ENCODE assay signal across 21 mouse cellular contexts in genomic region chr9:120214978-120215495, GRCm38 (mm10).
DNase-seq lines count a peak whose midpoint lies in the region; ATAC-seq lines count a peak whose summit lies in the region.
"Had no signal": no experiment of that assay in that cellular context is flagged by ENCODE, and none has a peak within 500 bp of the region (broad histone marks: within the 10 kb centered on the region; RNA-seq: fewer than 3 reads in every experiment).

No protein-coding gene starts in this region.

- WGBS in heart, embryonic 15.5 days = 56% methylated on average over 11 of the region's 11 CpGs
- whole genome bisulfite sequencing in heart, embryonic 11.5 days (ENCODE audit: insufficient replicate concordance) = 75% methylated on average over 11 of the region's 11 CpGs

- no peak overlapping the region for H3K9ac ChIP-seq in heart, embryonic 15.5 days
- H3K9ac ChIP-seq in heart, embryonic 11.5 days (ENCODE audit: low read depth, low read length) = no peak overlapping the region
- H3K9ac ChIP-seq: forebrain, embryonic 13.5 days; forebrain, postnatal 0 days; hindbrain, embryonic 15.5 days; kidney, embryonic 15.5 days had no signal

- H3K4me2 ChIP-seq in heart, embryonic 15.5 days = 0 out of 2 replicates have a peak overlapping the region, but pooled peaks have one; percentile 7
- H3K4me2 ChIP-seq in heart, embryonic 11.5 days = no peak overlapping the region
- H3K4me2 ChIP-seq: forebrain, embryonic 13.5 days; hindbrain, embryonic 15.5 days; kidney, embryonic 15.5 days had no signal

- H3K27me3 ChIP-seq in heart, embryonic 15.5 days = no peaks in the 10 kb centered on the region
- no peaks in the 10 kb centered on the region for H3K27me3 ChIP-seq in heart, embryonic 11.5 days (ENCODE audit: control insufficient read depth, insufficient read depth, low read length)
- H3K27me3 ChIP-seq: forebrain, embryonic 13.5 days; hindbrain, embryonic 15.5 days; kidney, embryonic 15.5 days had no signal

- peak; percentile 28 for DNase-seq in kidney, adult 9 months
- DNase-seq in kidney, postnatal 25 days = no peak
- DNase-seq in left cerebral cortex, adult 18-20 months (ENCODE audit: low spot score in 2 of 2) = no peak
- DNase-seq: adrenal gland, postnatal 14 days; cerebellum, adult 18-20 months; cerebellum, adult 9-11 months; cerebellum, postnatal 36 days; forebrain, postnatal 0 days; gastrocnemius, adult 2 months; gastrocnemius, postnatal 25 days; kidney, adult 18-20 months had no signal

- peak overlapping the region; percentile 32 for H3K27ac ChIP-seq in heart, embryonic 15.5 days
- no peak overlapping the region for H3K27ac ChIP-seq in heart, embryonic 11.5 days (ENCODE audit: low read depth, low read length)
- H3K27ac ChIP-seq: embryonic facial prominence, embryonic 10.5 days; forebrain, embryonic 13.5 days; gastrocnemius, adult 2 months; hindbrain, embryonic 15.5 days; kidney, embryonic 15.5 days had no signal

- no peak overlapping the region for H3K4me3 ChIP-seq in heart, embryonic 15.5 days
- H3K4me3 ChIP-seq in heart, embryonic 11.5 days (ENCODE audit: low read depth, low read length) = no peak overlapping the region
- H3K4me3 ChIP-seq: embryonic facial prominence, embryonic 10.5 days; forebrain, embryonic 13.5 days; gastrocnemius, adult 2 months; hindbrain, embryonic 15.5 days; kidney, embryonic 15.5 days had no signal

- ATAC-seq in heart, embryonic 15.5 days (replicated peaks; ENCODE audit: insufficient number of reproducible peaks, insufficient read depth, low FRiP score, low read depth) = no peak
- ATAC-seq in heart, embryonic 11.5 days (replicated peaks; ENCODE audit: insufficient number of reproducible peaks, low FRiP score, low TSS enrichment) = no peak
- 0 out of 2 replicates have a peak, but pooled peaks have one; percentile 18 for ATAC-seq in common myeloid progenitor, adult 5-6 weeks (replicated peaks; ENCODE audit: low read depth, poor library complexity, severe bottlenecking)
- no peak for ATAC-seq in inflammation-experienced regulatory T-cells, adult 6 months
- ATAC-seq: activated CD4-positive, CD25-positive, alpha-beta regulatory T cell, adult 4 months; forebrain, embryonic 13.5 days; forebrain, postnatal 0 days; Patski had no signal

- no peaks in the 10 kb centered on the region for H3K36me3 ChIP-seq in heart, embryonic 15.5 days
- H3K36me3 ChIP-seq in heart, embryonic 11.5 days (ENCODE audit: control insufficient read depth, insufficient read depth, low read length) = no peaks in the 10 kb centered on the region
- H3K36me3 ChIP-seq: embryonic facial prominence, embryonic 10.5 days; hindbrain, embryonic 15.5 days; kidney, embryonic 15.5 days had no signal

- no peaks in the 10 kb centered on the region for H3K9me3 ChIP-seq in heart, embryonic 15.5 days (replicated peaks)
- no peaks in the 10 kb centered on the region for H3K9me3 ChIP-seq in heart, embryonic 11.5 days (replicated peaks; ENCODE audit: control insufficient read depth, low read length)
- H3K9me3 ChIP-seq: embryonic facial prominence, embryonic 10.5 days; forebrain, embryonic 13.5 days; hindbrain, embryonic 15.5 days; kidney, embryonic 15.5 days had no signal

- peaks cover 21% of the 10 kb centered on the region for H3K4me1 ChIP-seq in heart, embryonic 15.5 days (replicated peaks)
- H3K4me1 ChIP-seq in heart, embryonic 11.5 days (ENCODE audit: control insufficient read depth, insufficient read depth, low read length) = peaks cover 7% of the 10 kb centered on the region; the same call in 1 of the 2 replicates
- H3K4me1 ChIP-seq: embryonic facial prominence, embryonic 10.5 days; kidney, embryonic 15.5 days had no signal
